Mouse (Mus musculus): ENCODE results near the gene Traf2.

Gene Traf2

GRCm38 (mm10) chr2:25541644-25542367 is 4.9 kb downstream of the Traf2 start:
- peak; percentile 27 to 50 for DNase-seq

GRCm38 (mm10) chr2:25540541-25540948 is 6.2 kb downstream of the Traf2 start:
- DNase-seq: no peak

DNA sequence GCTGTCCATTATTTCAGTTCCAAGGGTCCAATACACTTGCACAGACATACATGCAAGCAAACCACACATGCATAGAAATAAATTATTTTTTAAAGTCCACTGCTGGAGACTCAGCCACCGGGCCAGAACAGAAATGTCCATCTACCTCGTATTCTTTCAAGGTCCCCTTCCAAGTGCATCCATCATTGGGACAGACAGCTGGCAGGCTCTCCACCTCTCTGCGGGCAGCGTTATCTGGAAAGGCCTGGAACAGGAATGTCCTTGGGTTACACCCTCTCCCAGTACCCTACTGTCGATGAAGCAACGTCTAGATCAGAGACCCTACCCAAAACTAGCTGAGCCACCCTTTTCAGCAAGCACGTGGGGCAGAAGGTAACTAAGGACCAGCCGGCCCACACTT is 10.2 kb downstream of the Traf2 start:
- no peak for DNase-seq

GRCm38 (mm10) chr2:25534866-25535182 is 11.9 kb downstream of the Traf2 start:
- no peak for DNase-seq

DNA sequence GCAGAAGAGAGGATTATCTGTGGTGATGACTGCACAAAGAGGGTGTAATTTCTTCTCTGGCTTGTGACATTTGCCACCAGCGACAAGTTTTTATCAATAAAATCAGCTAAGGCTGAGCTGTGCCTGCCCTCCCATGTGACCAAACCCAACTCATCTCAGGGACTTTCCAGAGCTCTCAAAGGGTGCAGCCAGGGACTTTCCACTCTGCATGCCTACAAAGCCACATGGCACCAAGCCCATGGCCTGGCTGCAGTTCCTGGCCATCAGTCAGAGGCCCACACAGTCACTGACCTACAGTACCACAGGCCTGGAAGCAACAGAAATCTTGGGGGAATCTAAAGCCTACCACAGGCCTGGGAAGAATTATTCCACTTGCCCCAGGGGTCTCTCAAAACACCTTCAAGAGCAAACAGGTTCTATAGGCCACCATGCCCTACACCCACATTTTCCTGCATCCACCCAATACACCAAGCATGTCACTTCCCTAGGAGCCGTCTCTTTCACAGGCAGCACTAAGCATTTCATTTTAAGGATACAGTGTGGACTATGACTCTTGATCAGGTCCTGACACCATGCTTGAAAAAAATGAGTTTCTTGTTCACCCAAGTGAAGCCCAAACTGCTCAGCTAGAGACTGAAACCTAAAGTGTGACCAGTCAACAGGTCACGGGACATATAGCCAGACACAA is 12.4 kb downstream of the Traf2 start:
- peak; percentile 89 to 90 for DNase-seq

DNA sequence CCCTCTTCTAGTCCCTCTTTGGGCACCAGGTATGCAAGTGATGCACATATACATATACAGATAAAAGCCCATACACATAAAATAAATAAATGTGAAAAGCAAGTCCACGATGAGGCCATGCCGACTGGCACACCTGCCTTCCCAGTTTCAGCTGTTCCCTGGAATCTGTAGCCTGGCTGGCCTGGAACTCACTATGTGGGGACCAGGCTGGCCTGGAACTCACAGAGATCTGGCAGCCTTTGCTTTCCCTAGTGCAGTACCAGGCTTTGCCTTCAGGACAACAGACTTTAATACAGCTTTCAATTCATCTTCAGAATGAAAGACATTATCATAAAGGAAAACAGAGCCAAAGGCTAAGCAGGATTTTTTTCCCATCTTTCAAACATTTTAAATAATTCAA is 13.0 kb downstream of the Traf2 start:
- no peak for DNase-seq

DNA sequence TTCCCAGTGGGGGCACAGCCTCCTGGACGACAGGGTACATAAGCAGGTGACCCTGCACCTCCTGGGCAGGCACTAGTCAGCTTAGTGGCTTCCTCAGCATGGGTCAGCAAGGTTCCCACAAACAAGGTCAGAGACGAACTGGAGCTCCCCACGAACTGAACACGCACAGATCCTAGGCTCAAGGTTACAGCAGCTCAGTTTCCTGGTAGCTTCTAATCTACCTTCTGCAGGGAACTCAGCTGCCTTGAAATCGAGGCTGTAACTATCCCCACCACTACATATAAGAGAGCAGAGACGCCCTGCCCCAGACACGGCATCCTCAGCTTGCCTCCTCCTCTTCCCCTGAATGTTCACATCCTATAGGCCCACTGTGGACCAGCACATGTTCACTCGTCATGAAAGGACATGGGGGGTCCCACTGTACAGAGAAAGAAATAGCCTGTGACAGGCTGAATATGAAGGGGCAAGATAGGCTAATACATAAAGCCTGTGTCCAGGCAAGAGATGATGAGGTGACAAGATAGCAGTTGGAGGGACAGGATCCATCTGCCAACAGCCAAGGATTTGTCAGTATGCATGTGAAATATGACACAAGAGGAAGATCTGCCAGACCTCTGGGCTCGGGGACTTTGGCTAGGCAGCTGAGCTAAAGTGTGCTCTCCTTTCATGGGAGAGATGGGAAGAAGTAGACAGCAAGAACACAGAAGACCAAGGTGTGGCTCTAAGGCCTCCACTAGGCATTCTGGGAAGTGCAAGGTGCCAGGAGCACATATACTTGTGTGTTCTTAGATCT is 20.0 kb downstream of the Traf2 start:
- DNase-seq: no peak

- DNase-seq: no peak
These were observed 36.8 kb downstream of the Traf2 start for GRCm38 (mm10) chr2:25509912-25510311.

GRCm38 (mm10) chr2:25506964-25507363 is 39.8 kb downstream of the Traf2 start:
- peak; percentile 39 to 54 for DNase-seq

DNA sequence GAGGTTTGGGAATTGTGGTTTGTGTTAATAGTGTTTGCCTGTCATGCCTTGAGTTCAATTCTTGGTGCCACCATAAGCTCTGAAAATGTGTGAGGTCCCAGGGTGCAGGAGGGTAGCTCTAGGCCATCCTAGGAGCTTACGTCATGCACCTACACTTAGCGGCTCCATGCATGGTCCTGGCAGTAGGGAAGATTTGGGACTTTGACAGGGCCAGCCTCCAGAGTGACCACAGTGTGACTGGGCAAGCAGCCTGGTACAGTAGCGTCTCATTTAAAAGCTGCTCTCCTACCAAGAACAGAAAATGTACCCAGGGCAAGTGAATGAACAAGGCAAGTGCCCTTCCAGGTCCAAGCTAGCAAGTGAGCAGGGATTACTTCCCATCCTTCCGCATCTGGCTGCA is 40.9 kb downstream of the Traf2 start:
- no peak for DNase-seq

- DNase-seq: no peak
These were observed 41.7 kb downstream of the Traf2 start for GRCm38 (mm10) chr2:25505000-25505399.

DNA sequence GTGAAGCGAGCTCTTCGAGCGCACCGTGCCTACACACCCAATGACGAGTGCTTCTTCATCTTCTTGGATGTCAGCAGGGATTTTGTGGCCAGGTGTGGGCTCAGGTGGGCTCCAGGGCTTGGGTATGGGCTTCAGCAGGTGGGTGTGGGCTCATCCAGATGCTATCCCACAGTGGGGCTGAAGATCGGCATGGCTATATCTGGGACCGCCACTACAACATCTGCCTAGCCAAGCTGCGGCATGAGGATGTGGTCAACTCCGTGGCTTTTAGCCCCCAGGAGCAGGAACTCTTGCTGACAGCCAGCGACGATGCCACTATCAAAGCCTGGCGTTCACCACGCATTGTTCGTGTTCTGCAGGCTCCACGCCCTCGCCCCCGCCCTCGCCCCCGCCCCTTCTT is 42.2 kb downstream of the Traf2 start:
- DNase-seq: no peak

- no peak for DNase-seq
These were observed 44.0 kb downstream of the Traf2 start for GRCm38 (mm10) chr2:25502726-25503125.

DNA sequence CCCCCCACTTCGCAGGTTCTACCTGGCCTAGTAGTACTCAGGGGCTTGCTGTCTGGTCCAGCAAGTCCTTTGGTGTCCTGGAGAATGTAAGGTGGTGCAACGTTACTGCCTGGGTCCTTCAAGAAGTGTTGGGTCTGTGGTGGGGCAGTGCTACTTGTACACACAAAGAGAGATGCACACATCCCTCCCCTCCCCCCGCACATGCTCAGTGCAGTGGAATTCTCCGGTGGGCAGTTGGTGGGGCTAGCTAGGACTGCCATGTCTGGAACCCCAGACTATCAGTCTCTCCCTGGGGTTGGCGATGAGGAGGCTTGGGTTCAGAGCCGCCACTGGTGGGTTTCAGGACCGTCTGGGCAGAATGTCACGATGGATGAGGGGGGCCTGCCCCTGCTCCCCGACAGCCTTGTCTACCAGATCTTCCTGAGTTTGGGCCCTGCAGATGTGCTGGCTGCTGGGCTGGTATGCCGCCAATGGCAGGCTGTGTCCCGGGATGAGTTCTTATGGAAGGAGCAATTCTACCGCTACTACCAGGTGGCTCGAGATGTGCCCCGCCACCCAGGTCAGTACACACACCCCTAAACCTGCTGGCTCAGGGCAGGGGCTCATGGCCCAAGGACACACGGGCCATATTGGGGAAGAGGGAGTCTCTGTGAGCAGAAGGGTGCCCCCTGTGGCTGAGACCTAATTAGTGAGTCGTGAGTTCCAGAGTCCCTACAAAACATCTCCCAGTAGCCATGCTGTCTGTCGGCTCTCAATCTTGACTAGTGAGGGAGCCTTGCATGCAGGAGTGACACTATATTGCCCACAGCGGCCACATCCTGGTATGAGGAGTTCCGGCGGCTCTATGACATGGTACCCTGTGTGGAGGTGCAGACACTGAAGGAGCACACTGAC is 44.9 kb downstream of the Traf2 start, which contains the start of gene C8g:
Gene C8g (minus strand): TSS at position 127 of the 894 bp plus-strand sequence.
- no peak for DNase-seq

DNA sequence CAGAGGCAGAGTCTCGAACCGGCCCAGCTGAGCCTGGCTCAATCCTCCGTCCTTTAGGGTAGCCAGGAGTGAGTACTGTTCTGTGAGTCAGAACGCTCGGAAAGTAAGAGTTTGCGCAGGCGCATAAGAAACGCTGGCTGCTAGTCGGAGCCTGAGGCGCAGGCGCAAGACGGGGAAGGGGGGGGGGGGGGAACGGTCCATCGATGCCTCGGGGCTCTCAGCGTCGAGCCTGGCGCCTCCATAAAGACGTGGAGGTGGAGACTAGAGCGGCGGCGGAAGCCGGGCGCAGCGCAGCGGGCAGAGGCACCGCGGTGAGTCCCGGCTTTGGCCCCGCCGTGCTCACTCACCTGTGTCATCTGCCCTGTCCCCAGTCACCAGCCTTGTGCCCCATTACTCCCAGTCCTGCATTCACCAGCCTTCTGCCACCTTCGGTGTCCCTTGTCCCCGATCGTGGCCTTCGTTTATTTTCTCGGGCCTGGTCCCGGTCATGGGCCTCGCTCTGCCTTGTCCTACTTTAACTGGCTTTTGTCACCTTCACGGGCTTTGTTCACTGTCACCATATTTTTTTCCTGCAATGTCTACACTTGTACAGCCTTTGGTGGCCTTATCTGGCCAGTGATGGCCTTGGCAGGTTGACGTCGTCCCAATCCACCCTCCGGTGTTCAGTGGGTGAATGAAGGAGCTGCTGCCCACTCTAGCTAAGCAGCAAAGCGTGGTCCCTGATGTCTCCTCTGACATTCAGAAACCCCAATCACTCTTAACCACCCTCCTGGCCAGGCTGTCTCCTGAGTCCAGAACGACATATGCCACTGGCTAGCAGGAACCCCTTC is 45.9 kb downstream of the Traf2 start, which contains the start of gene Fbxw5:
Gene Fbxw5 (plus strand): TSS at position 175 of the 830 bp plus-strand sequence.
- peak; percentile 86 to 90 for DNase-seq

- no peak for DNase-seq
These were observed 46.6 kb downstream of the Traf2 start for GRCm38 (mm10) chr2:25500071-25500575.

GRCm38 (mm10) chr2:25498622-25499478 is 47.9 kb downstream of the Traf2 start:
- DNase-seq: no peak

- DNase-seq: peak in 1 of 2 experiments; percentile 26
These were observed 48.7 kb downstream of the Traf2 start for GRCm38 (mm10) chr2:25497846-25498575.

DNA sequence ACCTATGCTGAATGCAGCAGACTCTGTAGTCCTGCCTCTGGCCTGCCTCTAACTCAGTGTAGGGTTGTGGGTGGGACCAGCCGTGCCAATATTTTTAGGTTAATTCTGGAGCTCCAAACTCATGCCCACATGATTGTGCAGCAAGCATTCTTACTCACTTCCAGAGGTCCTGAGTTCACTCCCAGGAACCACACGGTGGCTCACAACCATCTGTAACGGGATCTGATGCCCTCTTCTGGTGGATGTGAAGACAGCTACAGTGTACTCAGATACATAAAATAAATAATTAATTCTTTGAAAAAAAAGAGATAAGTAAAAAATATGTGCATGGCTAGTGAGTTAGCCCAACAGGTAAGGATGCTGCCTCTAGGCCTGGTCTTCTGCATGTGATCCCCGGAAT is 50.3 kb downstream of the Traf2 start:
- DNase-seq: no peak
